Mouse (Mus musculus): Measurements from ENCODE around the gene Mat2a.

Mat2a gene

DNA sequence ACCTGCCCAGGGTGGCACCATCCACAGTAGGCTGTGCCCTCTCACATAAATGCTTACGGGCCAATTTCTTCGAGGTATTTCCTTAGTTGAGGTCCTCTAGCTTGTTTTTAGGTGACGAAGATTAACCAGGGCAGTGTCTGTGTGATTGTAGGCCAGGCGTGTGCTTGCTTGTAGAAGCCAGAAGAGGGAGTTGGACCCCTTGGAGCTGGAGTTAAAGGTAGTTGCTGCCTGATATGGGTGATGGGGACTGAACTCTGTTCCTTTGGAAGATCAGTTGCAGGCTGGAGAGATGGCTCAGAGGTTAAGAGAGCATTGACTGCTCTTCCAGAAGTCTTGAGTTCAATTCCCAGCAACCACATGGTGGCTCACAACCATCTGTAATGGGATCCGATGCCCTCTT, 24.2 kb downstream of the Mat2a start:
- DNase-seq (ENCODE audit: low spot score): no peak

DNA sequence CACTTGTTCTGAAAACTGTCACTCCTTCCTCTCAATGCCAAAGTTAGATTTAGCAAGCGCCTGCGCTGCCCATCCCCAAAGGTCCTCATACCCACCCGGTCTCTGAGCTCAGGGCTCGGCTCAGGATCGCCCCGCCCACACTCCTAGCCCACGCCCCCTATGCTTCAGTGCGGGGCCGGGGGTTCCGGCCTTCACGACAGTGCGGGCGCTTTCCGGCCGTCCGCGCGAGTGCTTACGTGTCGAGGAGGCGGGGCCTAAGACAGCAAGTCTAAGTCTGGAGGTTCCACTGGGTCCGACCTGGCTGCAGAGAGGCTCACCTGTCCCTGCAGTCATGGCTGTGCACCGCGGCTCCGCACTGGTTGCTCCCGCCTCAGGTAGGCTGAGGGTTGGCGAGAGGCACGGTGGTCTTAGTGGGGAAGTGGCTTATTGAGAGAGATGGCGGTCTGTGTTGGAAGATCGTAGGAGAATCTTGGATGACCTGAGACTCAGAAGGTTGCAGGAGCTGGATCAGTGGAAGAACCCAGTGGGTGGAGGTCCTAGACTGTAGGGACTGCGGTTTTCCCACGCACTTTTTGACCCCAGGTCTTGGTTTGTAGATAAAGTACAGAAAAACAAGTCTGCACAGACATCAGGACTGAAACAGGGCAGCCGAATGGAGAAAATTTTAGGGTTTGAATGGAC, 25.1 kb downstream of the Mat2a start, which contains the start of gene Ggcx:
Ggcx (plus strand) TSS at position 233 of the 681 bp plus-strand sequence.
- peak; percentile 88 for DNase-seq (ENCODE audit: low spot score)

DNA sequence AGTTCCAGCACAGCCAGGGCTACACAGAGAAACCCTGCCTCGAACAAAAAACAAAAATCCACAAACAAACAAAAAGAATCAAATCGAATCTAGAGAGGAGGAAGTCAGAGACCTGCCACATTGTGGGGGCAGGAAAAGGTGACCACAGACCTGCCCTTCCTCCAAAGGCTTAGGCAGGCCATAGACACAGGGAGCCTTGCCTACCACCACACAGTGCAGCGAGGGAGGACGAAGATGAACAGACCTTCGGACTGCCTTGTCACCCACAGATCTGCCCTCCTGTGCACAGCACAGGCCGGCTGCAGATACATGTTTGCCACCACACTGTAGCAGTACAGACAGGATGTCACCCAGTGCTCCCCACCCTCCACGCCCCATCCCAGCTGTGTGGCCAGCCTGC, 28.8 kb downstream of the Mat2a start:
- no peak for DNase-seq (ENCODE audit: low spot score)

DNA sequence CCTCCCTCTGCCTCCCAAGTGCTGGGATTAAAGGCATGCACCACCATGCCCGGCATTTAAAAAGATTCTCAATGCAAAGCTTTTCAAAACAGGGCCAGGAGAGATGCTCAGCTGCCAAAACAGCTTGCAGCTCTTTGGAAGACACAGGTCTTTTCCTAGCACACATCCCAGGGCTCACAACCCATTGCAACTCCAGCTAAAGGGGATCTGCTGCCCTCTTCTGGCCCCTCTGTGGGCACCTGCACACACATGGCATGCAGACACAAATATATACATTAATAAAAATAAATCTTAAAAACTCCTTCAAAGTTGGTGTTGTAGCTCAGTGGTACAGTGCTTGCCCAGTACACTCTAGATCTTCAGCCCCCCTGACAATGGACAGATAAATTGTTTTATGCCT, 29.4 kb downstream of the Mat2a start:
- no peak for DNase-seq (ENCODE audit: low spot score)

DNA sequence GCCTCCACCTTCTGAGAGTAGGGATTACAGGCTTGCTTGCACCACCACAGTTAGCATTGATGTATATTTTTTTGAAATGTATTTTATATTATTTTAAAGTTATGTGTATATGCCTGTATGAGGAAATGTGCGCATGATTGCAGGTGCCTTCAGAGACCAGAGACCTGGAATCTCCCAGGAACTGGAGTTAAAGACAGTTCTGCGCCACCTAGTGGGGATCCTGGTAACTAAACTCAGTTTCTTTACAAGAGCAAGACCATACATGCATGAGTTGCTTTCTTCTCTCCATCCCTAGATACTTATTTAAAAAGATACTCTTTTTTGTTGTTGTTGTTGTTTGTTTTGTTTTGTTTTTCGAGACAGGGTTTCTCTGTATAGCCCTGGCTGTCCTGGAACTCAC, 29.8 kb downstream of the Mat2a start:
- DNase-seq (ENCODE audit: low spot score): peak; percentile 54

DNA sequence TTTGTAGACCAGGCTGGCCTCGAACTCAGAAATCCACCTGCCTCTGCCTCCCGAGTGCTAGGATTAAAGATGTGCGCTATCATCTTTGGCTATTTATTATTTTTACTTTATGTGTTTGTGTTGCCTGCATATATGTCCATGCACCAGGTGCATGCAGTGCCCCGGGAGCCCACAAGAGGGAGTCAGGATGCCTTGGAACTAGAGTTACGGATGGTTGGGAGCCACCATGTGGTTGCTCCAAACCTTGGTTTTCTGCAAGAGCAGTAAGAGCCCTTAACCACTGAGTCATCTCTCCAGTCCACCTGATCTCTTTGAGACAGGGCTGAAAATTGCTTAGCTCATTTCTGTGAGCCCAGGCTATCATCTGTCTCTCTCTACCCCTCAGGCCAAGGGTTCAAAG, 32.2 kb downstream of the Mat2a start:
- peak; percentile 78 for DNase-seq (ENCODE audit: low spot score)

DNA sequence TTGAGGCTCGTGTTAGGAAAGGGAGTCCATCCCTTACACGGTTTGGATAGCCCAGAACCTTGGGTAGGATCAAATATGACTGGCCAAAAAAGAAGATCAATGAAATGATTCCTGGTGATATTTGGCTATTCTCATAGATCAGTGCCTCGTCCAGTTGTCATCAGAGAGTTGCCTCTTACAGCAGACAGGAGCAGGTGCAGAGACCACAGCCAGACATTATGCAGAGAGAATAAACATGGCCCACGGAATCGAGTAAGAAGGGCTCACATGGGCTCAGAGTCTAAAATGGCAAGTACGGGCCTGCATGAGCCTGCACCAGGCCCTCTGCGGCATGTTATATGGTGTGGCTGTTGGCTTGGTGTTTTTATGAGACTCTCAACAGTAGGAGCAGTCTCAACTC, 34.0 kb downstream of the Mat2a start:
- no peak for DNase-seq (ENCODE audit: low spot score)

DNA sequence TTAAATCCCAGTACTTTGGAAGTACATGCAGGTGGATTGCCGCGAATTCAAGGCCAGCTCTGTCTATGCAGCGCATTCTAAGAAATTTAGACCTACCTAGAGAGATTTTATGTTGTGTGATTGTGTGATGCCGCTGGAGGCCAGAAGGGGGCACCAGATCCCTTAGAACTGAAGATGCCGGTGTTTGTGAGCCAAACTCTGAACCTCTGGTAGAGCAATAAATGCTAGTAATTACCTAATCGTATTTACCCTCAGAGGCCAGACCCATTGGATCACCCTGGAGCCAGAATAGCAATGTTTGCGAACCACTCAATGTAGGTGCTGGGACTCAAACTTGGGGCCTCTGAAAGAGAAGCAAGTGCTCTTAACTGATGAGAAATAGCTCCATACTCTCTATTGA, 37.5 kb downstream of the Mat2a start:
- peak; percentile 63 for DNase-seq (ENCODE audit: low spot score)

DNA sequence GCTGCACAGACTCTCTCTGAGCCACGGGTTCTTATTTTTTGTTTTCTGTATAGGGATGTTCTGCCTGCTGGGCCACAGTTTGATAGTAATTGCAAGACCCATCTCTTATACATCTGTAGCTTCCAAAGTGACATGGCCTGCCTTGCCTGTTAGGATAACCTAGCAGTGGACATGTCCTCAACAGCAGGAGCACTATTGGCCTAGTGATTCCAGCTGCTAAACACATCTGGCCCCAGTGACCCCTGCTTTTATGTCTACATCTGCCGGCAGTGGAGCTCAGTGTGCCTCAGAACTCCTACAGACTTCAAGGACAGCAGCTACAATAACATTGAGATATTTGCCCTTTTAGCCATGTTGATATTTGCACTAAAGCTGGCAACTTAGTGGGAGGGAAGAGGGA, 39.4 kb downstream of the Mat2a start:
- no peak for DNase-seq (ENCODE audit: low spot score)

DNA sequence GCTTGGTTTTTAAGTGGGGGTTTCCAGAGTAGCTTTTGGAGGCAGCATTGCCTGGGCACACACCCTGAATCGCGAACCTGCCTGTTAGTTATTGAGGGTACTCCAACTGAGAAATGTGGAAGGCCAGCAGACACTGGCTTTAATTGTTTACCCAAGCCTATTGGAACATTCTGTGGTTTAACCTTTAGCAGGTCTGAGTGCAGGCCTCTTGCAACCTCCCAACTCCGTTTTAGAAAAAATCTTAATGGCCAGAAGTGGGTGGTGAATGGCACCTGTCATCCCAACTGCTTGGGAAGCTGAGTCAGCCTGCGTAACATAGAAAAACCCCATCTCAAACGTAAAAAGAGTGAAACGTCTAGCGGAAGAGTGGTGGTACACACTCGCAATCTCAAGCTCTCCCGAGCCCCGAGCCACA, 42.5 kb downstream of the Mat2a start:
- DNase-seq (ENCODE audit: low spot score): no peak

DNA sequence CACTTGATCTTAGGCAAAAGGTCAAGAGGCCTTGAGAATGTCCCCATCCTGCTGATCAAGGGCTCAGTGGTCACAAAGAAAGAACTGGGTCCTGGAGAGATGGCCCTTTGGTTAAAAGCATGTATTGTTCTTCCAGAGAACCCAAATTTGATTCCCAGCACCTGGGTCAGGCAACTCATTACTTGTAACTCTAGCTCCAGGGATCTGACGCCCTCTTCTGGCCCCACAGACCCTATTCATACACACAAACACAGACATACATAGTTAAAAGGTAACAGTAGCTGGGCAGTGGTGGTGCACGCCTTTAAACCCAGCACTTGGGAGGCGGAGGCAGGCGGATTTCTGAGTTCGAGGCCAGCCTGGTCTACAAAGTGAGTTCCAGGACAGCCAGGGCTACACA, 47.0 kb downstream of the Mat2a start:
- DNase-seq (ENCODE audit: low spot score): no peak

DNA sequence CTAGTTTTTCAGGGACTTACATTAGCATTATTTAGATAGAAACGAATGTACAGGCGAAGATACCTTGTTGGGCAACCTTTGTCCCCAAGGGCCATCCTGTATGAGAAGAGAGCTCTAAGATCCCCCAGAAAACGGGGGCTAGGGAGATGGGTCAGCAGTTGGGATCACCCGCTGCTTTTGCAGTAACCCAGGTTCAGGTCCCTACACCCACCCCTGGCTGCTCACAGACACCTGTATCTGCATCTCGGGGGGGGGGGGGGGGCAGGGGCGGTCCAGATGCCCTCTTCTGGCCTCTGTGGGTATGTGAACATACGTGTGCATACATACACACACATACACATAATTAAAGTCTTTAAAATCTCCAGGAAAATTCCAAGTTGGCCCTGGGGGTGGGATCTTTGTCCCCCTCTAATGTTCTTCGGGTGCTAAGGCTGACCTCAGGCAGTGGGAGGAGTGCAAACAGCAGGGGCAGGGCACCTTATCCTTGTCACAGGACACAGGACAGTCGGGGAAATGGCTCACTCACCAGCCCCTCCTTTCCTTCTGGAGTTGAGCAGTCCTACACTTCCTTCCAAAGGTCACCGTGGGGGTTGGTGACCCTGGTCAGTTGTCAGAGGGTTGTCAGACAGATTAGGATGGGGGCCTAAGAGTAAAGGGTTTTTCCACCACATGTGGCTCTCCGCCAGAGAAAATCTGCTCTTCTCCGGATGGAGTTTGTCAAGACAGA, 48.4 kb downstream of the Mat2a start:
- DNase-seq (ENCODE audit: low spot score): peak; percentile 52

DNA sequence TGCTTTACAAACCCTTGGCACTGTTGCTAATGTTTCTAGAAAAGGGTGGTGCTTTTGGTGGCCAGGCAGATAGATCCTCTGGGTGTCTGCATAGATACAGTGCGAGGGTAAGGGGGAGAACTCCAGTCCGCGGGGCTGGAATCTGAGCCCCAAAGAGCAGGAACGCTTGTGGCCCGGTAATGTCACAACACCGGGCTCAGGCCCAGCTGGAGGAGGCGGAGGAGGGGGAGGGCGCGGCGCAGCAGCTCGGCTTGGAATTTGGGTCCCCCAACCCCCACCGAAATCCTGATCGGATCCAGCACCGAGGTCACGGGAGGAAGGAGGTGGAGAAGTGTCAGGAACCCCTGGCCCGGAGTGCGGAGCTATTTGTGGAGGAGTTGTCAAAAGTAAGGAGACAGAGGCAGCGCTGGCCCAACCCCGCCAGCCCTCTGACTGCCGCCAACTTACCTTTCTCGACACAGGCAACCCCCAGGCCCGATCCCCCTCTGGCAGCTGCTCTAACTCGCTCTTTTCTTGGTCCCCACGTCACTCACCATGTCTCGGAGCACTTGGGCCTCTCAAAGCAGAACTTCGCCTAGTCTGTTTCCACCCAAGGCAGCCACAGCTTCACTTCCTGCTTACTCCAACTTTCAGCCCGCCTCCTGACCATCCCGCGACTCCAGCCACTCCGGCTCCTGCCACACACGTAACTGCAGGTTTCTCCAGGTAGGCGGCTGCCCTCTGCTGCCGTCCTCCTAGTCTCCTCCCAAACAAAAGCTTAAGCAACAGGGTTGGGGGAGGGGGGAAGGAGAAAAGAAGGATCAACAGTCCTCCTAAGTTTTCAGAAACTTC, 49.2 kb downstream of the Mat2a start, which contains the start of gene Vamp8:
Vamp8 (minus strand) TSS at position 763 of the 831 bp plus-strand sequence.
- DNase-seq (ENCODE audit: low spot score): peak; percentile 81

DNA sequence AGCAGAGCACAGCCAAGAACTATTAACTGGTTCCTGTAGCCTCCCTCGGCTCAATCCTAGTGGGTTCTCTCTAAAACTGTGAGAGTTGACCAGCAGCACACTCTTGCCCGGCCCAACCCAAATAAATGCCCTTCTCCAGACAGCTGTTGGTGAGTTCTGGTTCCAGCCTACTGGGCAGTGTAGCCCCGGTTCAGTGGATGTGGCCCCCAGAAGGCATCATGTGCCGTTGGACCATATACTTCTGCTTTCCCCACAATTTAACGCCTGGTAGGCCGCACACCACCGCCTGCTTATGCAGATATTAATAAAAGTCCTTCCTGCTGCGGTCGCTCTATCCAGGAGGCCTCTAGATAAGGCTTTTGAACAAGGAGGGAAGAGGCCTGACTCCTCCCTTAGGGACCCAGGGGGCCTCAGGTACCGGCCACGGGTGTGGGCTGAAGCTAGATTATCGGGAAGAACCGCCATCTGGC, 49.9 kb downstream of the Mat2a start:
- peak; percentile 42 for DNase-seq (ENCODE audit: low spot score)

DNA sequence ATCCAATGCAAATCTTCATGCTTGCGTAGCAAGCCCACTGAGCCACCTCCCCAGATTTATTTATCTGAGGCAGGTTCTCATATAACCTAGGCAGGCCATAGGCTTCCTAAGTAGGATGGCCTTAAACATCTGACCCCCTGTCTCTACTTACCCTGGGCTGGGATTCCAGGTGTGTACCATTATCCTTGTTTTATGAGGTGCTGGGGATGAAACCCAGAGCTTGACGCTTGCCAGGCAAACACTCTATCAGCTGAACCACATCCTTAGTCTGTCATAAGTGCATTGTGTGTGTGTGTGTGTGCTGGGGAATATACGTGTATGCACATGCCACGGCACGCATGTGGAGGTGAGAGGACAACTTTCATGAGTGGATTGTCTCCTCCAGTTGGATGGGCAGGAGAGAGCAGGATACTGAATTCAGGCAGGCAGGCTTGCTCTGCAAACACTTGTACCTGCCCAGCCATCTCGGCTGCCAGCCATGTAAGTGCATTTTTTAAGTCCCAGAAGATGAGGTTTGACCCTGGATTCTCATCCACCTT, 50.5 kb downstream of the Mat2a start:
- no peak for DNase-seq (ENCODE audit: low spot score)

DNA sequence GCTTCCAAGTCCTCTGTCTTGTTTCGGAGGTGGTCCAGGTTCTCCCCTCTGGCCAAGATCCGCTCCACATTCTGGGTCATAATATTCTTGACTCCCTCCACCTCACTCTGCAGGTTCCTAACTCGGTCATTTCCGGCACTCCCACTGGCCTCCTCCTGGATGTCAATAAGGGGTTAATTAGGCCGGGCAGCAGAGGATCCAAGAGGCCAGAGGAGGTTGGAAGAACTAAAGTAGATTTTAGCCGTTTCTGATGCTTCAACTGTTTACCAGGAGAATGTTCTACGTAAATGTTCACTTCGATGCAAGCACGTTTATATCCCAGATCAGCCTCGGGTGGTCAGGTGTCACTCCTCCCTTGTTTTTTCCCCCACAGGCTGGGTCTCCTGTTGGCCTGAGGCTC, 51.1 kb downstream of the Mat2a start:
- DNase-seq (ENCODE audit: low spot score): no peak

DNA sequence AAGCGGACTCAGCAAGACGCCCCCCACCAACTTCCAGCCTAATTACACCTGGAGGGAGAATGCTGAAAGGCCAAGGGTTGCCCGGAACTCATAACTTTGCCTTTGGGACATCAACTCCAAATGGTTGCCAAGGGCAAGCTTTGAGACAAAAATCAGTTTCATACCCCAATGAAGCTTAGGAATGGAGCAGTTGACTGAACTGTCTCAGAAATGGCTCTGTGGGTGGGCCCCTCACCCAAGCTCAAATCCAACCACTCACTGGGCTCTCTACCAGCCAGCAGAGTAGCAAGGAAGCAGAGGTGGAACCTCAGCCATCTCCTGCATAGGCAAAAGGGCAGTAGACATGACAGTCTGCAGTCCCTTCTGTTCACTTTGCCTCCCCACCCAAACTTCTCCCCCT, 51.5 kb downstream of the Mat2a start:
- DNase-seq (ENCODE audit: low spot score): no peak

DNA sequence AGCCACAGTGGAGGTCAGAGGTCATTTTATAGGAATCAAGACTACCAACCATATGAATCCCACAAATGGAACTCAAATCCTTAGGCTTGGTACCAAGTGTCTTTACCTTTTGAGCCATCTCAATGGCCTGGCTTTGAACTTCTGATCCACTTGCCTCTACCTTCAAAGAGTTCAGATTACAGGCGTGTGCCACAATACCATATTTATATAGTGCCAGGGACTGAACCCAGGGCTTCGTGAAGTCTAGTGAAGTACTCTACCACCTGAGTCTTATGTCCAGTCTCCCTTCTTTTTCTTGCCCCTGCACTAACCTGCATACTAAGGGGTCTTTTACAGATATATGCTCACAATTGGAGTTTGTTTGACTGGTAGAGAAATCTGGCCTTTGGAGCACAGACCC, 52.8 kb downstream of the Mat2a start:
- DNase-seq (ENCODE audit: low spot score): no peak

DNA sequence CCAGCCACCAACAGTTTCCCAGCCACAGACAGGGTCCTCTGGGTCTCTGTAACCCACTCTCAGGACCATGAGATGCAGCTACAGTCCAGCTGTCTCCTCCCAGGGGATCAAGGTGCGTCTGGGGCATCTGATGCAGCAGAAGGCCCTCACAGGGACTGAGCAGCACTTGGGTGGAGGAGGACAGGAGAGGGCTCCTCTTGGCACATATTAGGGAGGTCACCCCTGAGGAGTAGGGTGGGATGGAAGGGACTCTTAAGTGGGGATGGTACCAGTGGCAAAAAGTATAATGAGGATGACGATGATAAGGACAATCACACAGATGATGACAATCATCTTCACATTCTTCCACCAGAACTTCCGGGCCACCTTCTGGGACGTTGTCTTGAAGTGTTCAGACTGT, 54.1 kb downstream of the Mat2a start:
- DNase-seq (ENCODE audit: low spot score): no peak

DNA sequence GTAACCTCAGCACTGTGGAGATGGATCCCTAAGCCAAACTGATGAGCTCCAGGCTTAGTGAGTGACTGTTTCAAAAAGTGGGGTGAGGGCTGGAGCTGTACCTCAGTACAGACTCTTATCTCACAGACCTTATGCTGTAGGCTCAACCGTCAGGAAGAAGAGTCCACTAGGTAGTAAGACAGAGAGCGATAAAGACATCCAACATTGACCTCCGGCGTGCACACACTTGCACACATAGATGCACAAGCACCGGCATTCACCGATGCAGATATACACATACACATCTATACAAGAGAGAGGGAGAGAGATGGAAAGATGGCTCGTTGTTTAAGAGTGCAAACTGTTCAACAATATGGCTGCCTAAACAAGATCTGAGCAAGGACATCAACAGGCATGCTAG, 55.4 kb downstream of the Mat2a start:
- DNase-seq (ENCODE audit: low spot score): no peak

DNA sequence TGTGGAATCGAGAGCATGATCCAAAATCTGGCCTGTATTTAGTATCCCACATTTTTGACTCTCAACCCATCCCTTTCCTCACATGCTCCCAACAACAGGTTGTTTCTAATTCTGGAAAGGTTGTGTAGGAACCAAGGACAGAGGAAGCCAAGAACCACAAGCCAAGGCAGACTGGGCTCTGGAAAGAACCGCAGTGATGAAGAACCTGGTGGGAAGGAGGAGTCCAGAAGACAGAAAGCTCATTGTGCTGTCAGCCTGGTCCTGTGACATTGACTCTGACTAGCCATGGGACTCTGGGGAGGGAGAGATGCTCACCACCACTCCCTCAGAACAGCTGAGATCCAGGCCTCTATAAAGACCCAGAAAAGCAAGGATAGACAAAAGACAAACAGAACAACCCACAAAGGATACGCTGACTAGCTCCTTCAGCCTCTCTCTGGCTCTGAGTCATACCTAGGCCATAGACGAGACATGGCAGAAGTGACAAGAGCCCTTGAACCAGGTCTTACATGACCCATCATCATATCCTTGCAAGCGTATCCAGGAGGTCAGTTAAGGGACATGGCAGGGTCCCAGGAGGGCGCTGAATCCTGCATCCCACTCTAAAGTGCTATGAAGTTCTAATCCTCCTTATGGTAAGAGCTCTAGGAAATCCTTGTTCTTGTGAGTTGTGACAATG, 56.1 kb downstream of the Mat2a start:
- no peak for DNase-seq (ENCODE audit: low spot score)

Data from ovary, postnatal 14 days (tissue).